Mouse (Mus musculus) embryonic facial prominence, embryonic 11.5 days (tissue): ENCODE measurements at regions not wholly inside any gene's neighbourhood (a gene's known extent, or its start where the extent isn't known, plus 50 kb on each side); places are given as distances from the start of the nearest gene placed in this dataset.

Source experiments
- ATAC-seq: fragments of 200-750 bp; cut with Nextera tagmentation; replicated peaks from 2 replicates; pipeline ENCODE4 v1.8.0; 2017; ENCODE audit warnings: low read depth; ENCODE audit not compliant: insufficient number of reproducible peaks, low FRiP score, low TSS enrichment
- DNase-seq: peaks from one replicate; pipeline ENCODE4 v3.0.0-alpha.2; 2015; ENCODE audit warnings: low spot score
- H3K27ac ChIP-seq: fragments of 300-500 bp; sonication (generic); replicated peaks from 2 replicates; pipeline ENCODE4 v1.5.1; 2014; ENCODE audit warnings: mild to moderate bottlenecking, low read depth, low read length, control low read depth
- H3K27me3 ChIP-seq: fragments of 300-500 bp; sonication (generic); 2 replicates; pipeline ENCODE4 v1.6.1; 2014; ENCODE audit warnings: mild to moderate bottlenecking, low read length, moderate library complexity, mixed read lengths; ENCODE audit not compliant: control insufficient read depth, insufficient read depth
- H3K36me3 ChIP-seq: fragments of 300-500 bp; sonication (generic); replicated peaks from 2 replicates; pipeline ENCODE4 v1.6.1; 2014; ENCODE audit warnings: low read depth, mild to moderate bottlenecking, low read length, moderate library complexity, mixed read lengths; ENCODE audit not compliant: control insufficient read depth, insufficient read depth
- H3K4me1 ChIP-seq: fragments of 300-500 bp; sonication (generic); 2 replicates; pipeline ENCODE4 v1.6.1; 2014; ENCODE audit warnings: low read length, mixed read lengths; ENCODE audit not compliant: control insufficient read depth, insufficient read depth
- H3K4me2 ChIP-seq: fragments of 300-500 bp; sonication (generic); 2 replicates; pipeline ENCODE4 v1.6.1; 2014; ENCODE audit warnings: low read depth, mild to moderate bottlenecking, control low read depth, low read length, moderate library complexity
- H3K4me3 ChIP-seq: fragments of 300-500 bp; sonication (generic); 2 replicates; pipeline ENCODE4 v1.5.1; 2014; ENCODE audit warnings: low read depth, low read length, control low read depth
- H3K9ac ChIP-seq: fragments of 300-500 bp; sonication (generic); replicated peaks from 2 replicates; pipeline ENCODE4 v1.6.1; 2014; ENCODE audit warnings: mild to moderate bottlenecking, control low read depth, low read length
- H3K9me3 ChIP-seq: fragments of 300-500 bp; sonication (generic); replicated peaks from 2 replicates; pipeline ENCODE4 v1.6.1; 2016; ENCODE audit warnings: mild to moderate bottlenecking, low read length, inconsistent platforms, mixed read lengths; ENCODE audit not compliant: control insufficient read depth
- WGBS: fragments of 180-500 bp; shearing (Covaris S2); extraction: QIAGEN DNeasy Blood & Tissue Kit; methylation state at CpG from one replicate; pipeline ENCODE4 v1.1.7; 2014; 5-methylcytosine and 5-hydroxymethylcytosine counted together

GRCm38 (mm10) chr2:106428909-106429308, 264.2 kb upstream of the Mpped2 start:
- Histone ChIP-seq H3K4me3 (no peak overlapping the region), H3K4me2 (no peak overlapping the region), H3K9me3 (no peaks in the 10 kb centered on the region), H3K4me1 (no peaks in the 10 kb centered on the region; the same call in 1 of the 2 replicates), H3K27me3 (no peaks in the 10 kb centered on the region), H3K27ac (no peak overlapping the region), H3K36me3 (no peaks in the 10 kb centered on the region), H3K9ac (no peak overlapping the region)
- ATAC-seq (no peak), DNase-seq (peak; percentile 21)
- 52% methylated on average over 11 of the region's 11 CpGs for WGBS

GRCm38 (mm10) chr2:106431141-106431540, 261.9 kb upstream of the Mpped2 start:
- DNase-seq: peak; percentile 87
- Histone ChIP-seq H3K4me1 (no peaks in the 10 kb centered on the region), H3K27me3 (no peaks in the 10 kb centered on the region), H3K9me3 (no peaks in the 10 kb centered on the region), H3K4me3 (no peak overlapping the region), H3K4me2 (peak overlapping the region; percentile 14; the same call in 1 of the 2 replicates), H3K36me3 (no peaks in the 10 kb centered on the region), H3K9ac (no peak overlapping the region), H3K27ac (no peak overlapping the region)
- 26% methylated on average over 8 of the region's 8 CpGs for WGBS
- no peak for ATAC-seq

GRCm38 (mm10) chr2:106431637-106432199, 261.4 kb upstream of the Mpped2 start:
- Histone ChIP-seq H3K4me2 (peak overlapping the region; percentile 3; the same call in 1 of the 2 replicates), H3K4me3 (no peak overlapping the region), H3K27ac (no peak overlapping the region), H3K9me3 (no peaks in the 10 kb centered on the region), H3K9ac (no peak overlapping the region), H3K4me1 (no peaks in the 10 kb centered on the region), H3K27me3 (no peaks in the 10 kb centered on the region), H3K36me3 (no peaks in the 10 kb centered on the region)
- DNase-seq (peak; percentile 42), ATAC-seq (no peak)
- 11% methylated on average over 9 of the region's 9 CpGs for WGBS

- no peaks in the 10 kb centered on the region for H3K36me3 ChIP-seq
- H3K4me1 ChIP-seq: no peaks in the 10 kb centered on the region
- ATAC-seq (no peak), DNase-seq (no peak)
- no peaks in the 10 kb centered on the region for H3K9me3 ChIP-seq
- H3K9ac ChIP-seq: no peak overlapping the region
- no peaks in the 10 kb centered on the region for H3K27me3 ChIP-seq
- no peak overlapping the region for H3K27ac ChIP-seq
- H3K4me3 ChIP-seq: no peak overlapping the region
- no peak overlapping the region for H3K4me2 ChIP-seq
- WGBS: 33% methylated on average over 2 of the region's 2 CpGs
Measured at GRCm38 (mm10) chr2:106436136-106436535, 256.9 kb upstream of the Mpped2 start.

GRCm38 (mm10) chr2:106454310-106454974, 238.6 kb upstream of the Mpped2 start:
- no peak for DNase-seq
- Histone ChIP-seq H3K27me3 (no peaks in the 10 kb centered on the region), H3K9ac (no peak overlapping the region), H3K27ac (no peak overlapping the region), H3K9me3 (no peaks in the 10 kb centered on the region), H3K4me1 (no peaks in the 10 kb centered on the region), H3K4me2 (no peak overlapping the region), H3K36me3 (no peaks in the 10 kb centered on the region), H3K4me3 (no peak overlapping the region)
- ATAC-seq: no peak
- WGBS: 66% methylated on average over 7 of the region's 7 CpGs

DNA sequence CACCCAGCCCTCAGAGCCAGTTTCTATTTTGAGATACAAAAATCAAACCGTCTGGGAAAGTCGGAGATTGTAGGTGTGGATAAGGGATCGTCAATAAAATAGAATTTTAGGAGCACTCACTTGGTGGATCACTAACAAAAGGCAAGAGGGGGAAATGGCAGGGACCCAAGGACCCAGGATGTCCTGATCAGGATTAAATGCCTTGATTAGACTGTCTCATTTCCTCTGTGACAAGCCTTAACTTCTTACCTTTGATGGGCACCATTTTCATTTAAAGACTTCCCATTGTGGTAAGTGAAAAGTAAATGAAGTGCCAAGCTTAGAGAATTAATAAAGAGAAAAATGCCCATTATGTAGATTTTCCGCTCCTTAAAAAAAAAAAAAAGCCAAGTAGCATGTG, 238.0 kb upstream of the Mpped2 start:
- no peak overlapping the region for H3K9ac ChIP-seq
- no peaks in the 10 kb centered on the region for H3K4me1 ChIP-seq
- H3K27ac ChIP-seq: no peak overlapping the region
- no peak overlapping the region for H3K4me3 ChIP-seq
- H3K36me3 ChIP-seq: no peaks in the 10 kb centered on the region
- H3K4me2 ChIP-seq: no peak overlapping the region
- WGBS: 87% methylated on average over 4 of the region's 4 CpGs
- ATAC-seq (no peak), DNase-seq (no peak)
- no peaks in the 10 kb centered on the region for H3K9me3 ChIP-seq
- no peaks in the 10 kb centered on the region for H3K27me3 ChIP-seq

DNA sequence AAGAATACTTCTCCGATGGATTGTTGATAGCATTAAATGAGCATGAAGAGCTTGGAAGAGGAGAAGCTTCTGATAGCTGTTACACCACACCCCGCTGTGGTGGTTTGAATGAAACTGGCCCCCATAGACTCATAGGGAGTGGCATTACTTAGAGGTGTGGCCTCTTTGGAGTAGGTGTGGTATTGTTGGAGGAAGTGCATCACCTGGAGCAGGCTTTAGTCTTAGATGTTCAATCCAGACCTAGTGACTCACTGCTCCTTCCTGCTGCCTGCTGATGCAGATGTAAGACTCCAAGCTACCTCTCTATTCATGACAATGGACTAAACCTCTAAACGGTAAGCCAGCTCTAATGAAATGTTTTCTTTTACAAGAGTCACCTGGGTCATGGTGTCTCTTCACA, 237.1 kb upstream of the Mpped2 start:
- no peaks in the 10 kb centered on the region; the same call in 1 of the 2 replicates for H3K4me1 ChIP-seq
- no peak for DNase-seq
- no peaks in the 10 kb centered on the region for H3K36me3 ChIP-seq
- H3K4me3 ChIP-seq: no peak overlapping the region
- no peaks in the 10 kb centered on the region for H3K27me3 ChIP-seq
- H3K4me2 ChIP-seq: no peak overlapping the region
- no peak overlapping the region for H3K9ac ChIP-seq
- no peaks in the 10 kb centered on the region for H3K9me3 ChIP-seq
- no peak overlapping the region for H3K27ac ChIP-seq
- no peak; the same call in 1 of the 2 replicates for ATAC-seq
- 90% methylated on average over 3 of the region's 3 CpGs for WGBS

DNA sequence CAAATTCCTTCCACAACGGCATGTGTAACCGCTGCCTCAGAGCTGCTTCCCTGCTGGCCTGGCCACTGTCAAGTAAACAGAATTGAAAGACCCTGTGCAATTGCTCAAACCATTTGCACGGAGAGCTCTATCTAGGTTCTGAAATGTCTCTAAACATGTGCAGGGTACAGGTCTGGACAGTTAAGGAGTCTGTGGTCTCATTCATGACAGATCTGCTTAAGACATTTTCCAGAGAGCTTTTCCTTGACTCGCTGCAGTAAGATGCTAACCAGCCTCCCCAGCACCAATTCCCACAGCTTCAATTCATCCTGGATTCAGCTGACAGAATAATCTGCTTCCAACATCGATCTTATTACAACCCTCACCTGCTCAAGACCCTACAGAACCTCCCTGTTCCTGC, 235.1 kb upstream of the Mpped2 start:
- Histone ChIP-seq H3K4me3 (no peak overlapping the region), H3K9ac (no peak overlapping the region), H3K9me3 (no peaks in the 10 kb centered on the region), H3K27ac (no peak overlapping the region), H3K36me3 (no peaks in the 10 kb centered on the region), H3K4me1 (no peaks in the 10 kb centered on the region; the same call in 1 of the 2 replicates), H3K4me2 (no peak overlapping the region), H3K27me3 (no peaks in the 10 kb centered on the region)
- ATAC-seq (no peak), DNase-seq (peak; percentile 49)
- 59% methylated on average over 5 of the region's 5 CpGs for WGBS
